Mouse (Mus musculus) small intestine, adult 2 months (tissue): ENCODE results near the gene Adap1.

Source experiments
- CTCF ChIP-seq: fragments of 200-500 bp; IDR thresholded peaks from 2 replicates; pipeline ENCODE4 v1.5.1; 2012; ENCODE audit warnings: low read depth, mild to moderate bottlenecking, control low read depth, inconsistent platforms, low read length, moderate library complexity, mixed read lengths; ENCODE audit not compliant: insufficient replicate concordance, insufficient read length; ENCODE audit errors: extremely low read depth
- POLR2A ChIP-seq: fragments of 200-500 bp; IDR thresholded peaks from 2 replicates; pipeline ENCODE4 v1.6.1; 2012; ENCODE audit warnings: low read depth, mild to moderate bottlenecking, control low read depth, inconsistent platforms, low read length, moderate library complexity

- TF ChIP-seq CTCF, result no peak
- TF ChIP-seq POLR2A, result no peak
These were observed 77.7 kb downstream of the Adap1 start for GRCm38 (mm10) chr5:139247767-139248166.
